Mouse (Mus musculus): Measurements from ENCODE around the gene Trim2. TPM values are rescaled to one million over a fixed set of nuclear protein-coding genes. Genes with fewer than 3 reads are reported as not detected.

Trim2 gene
- total RNA-seq (2021) = 1 to 10 TPM; 2.7 to 3.3 TPM
- long read RNA-seq, experiment 1, partial matches to known transcripts = 1 of 1 reads
- long read RNA-seq, experiment 1, other reads (novel, unspliced or antisense) = 0 of 1 reads
- long read RNA-seq, experiment 2, partial matches to known transcripts = 0 of 2 reads
- long read RNA-seq, experiment 2, other reads (novel, unspliced or antisense) = 2 of 2 reads

GRCm38 (mm10) chr3:84306777-84307176, at the start of gene Trim2:
Trim2 (minus strand) TSS chr3:84306877.
- no peak for DNase-seq

- peak; percentile 79 for DNase-seq
Measured at GRCm38 (mm10) chr3:84355930-84356689, 49.4 kb upstream of the Trim2 start.

GRCm38 (mm10) chr3:84352353-84353034, 45.8 kb upstream of the Trim2 start:
- no peak for DNase-seq

- no peak for DNase-seq
Measured at GRCm38 (mm10) chr3:84350311-84350710, 43.6 kb upstream of the Trim2 start.

GRCm38 (mm10) chr3:84349771-84350170, 43.1 kb upstream of the Trim2 start:
- no peak for DNase-seq

GRCm38 (mm10) chr3:84347426-84347825, 40.7 kb upstream of the Trim2 start:
- no peak for DNase-seq

GRCm38 (mm10) chr3:84346456-84347150, 39.9 kb upstream of the Trim2 start:
- DNase-seq = no peak

GRCm38 (mm10) chr3:84345646-84345980, 38.9 kb upstream of the Trim2 start:
- DNase-seq = no peak

GRCm38 (mm10) chr3:84344725-84345645, 38.3 kb upstream of the Trim2 start:
- peak; percentile 69 for DNase-seq

- DNase-seq = no peak
Measured at GRCm38 (mm10) chr3:84343101-84343500, 36.4 kb upstream of the Trim2 start.

- DNase-seq = no peak
Measured at GRCm38 (mm10) chr3:84341811-84342210, 35.1 kb upstream of the Trim2 start.

- DNase-seq = no peak
Measured at GRCm38 (mm10) chr3:84337585-84337984, 30.9 kb upstream of the Trim2 start.

GRCm38 (mm10) chr3:84336342-84336741, 29.7 kb upstream of the Trim2 start:
- DNase-seq = no peak

- DNase-seq = no peak
Measured at GRCm38 (mm10) chr3:84335421-84336073, 28.9 kb upstream of the Trim2 start.

- DNase-seq = no peak
Measured at GRCm38 (mm10) chr3:84334771-84335420, 28.2 kb upstream of the Trim2 start.

GRCm38 (mm10) chr3:84333400-84334349, 27.0 kb upstream of the Trim2 start:
- peak; percentile 25 for DNase-seq

- no peak for DNase-seq
Measured at GRCm38 (mm10) chr3:84330210-84330609, 23.5 kb upstream of the Trim2 start.

GRCm38 (mm10) chr3:84324967-84325441, 18.3 kb upstream of the Trim2 start:
- DNase-seq = no peak

GRCm38 (mm10) chr3:84324478-84324877, 17.8 kb upstream of the Trim2 start:
- DNase-seq = no peak

Measured in gastrocnemius, postnatal 25 days (tissue).